Mouse (Mus musculus): ENCODE measurements around the gene Aff3. TPM values are rescaled to one million over a fixed set of nuclear protein-coding genes. Genes with fewer than 3 reads are reported as not detected.

The Aff3 gene
- total RNA-seq, 1 experiment: 1.7 TPM

GRCm38 (mm10) chr1:38446152-38446820, 218.5 kb downstream of the Aff3 start:
- no peak overlapping the region for H3K4me3 ChIP-seq (ENCODE audit: insufficient read depth in 1 of 2, low read depth in 1 of 2, low read length in 2 of 2, poor library complexity in 1 of 2, severe bottlenecking in 1 of 2)
- H3K9me3 ChIP-seq (ENCODE audit: control insufficient read depth, insufficient read depth, low read depth, low read length): no peaks in the 10 kb centered on the region
- H3K4me1 ChIP-seq (ENCODE audit: control insufficient read depth in 2 of 2, insufficient read depth in 2 of 2, low read length in 2 of 2, poor library complexity in 1 of 2): 0 out of 4 replicates have a peak, but pooled peaks cover 0 to 2% of the 10 kb centered on the region in 2 experiments
- in situ Hi-C loops (cut with MboI; ENCODE audit: low sequenced_read_pairs in 2 of 2, unreplicated experiment in 2 of 2): no loop called here
- H3K27ac ChIP-seq (ENCODE audit: insufficient read depth, low read depth, low read length, poor library complexity, severe bottlenecking): no peak overlapping the region
- DNase-seq (ENCODE audit: low read depth, low spot score): no peak
- no peak overlapping the region for H3K9ac ChIP-seq (ENCODE audit: insufficient read depth, low read depth, low read length, poor library complexity, severe bottlenecking)
- TF ChIP-seq MAFK (IDR thresholded peaks at IDR 0.05; ENCODE audit: insufficient read depth, low read depth, low read length) (no peak), CHD2 (IDR thresholded peaks at IDR 0.05; ENCODE audit: low read depth, low read length) (no peak), ZC3H11A (IDR thresholded peaks at IDR 0.05; ENCODE audit: borderline replicate concordance, low read depth, low read length) (no peak), HCFC1 (IDR thresholded peaks at IDR 0.05; ENCODE audit: borderline replicate concordance, insufficient read depth, low read length) (no peak), ZNF384 (IDR thresholded peaks at IDR 0.05; ENCODE audit: low read depth, low read length) (no peak)
- no peaks in the 10 kb centered on the region for H3K36me3 ChIP-seq (ENCODE audit: control insufficient read depth, insufficient read depth, low read length, poor library complexity, severe bottlenecking)

- no peak overlapping the region for H3K27ac ChIP-seq (ENCODE audit: insufficient read depth, low read depth, low read length, poor library complexity, severe bottlenecking)
- no peaks in the 10 kb centered on the region for H3K9me3 ChIP-seq (ENCODE audit: control insufficient read depth, insufficient read depth, low read depth, low read length)
- H3K9ac ChIP-seq (ENCODE audit: insufficient read depth, low read depth, low read length, poor library complexity, severe bottlenecking): no peak overlapping the region
- H3K36me3 ChIP-seq (ENCODE audit: control insufficient read depth, insufficient read depth, low read length, poor library complexity, severe bottlenecking): no peaks in the 10 kb centered on the region
- no peak for TF ChIP-seq ZNF384 (IDR thresholded peaks at IDR 0.05; ENCODE audit: low read depth, low read length)
- TF ChIP-seq MAFK (IDR thresholded peaks at IDR 0.05; ENCODE audit: insufficient read depth, low read depth, low read length): no peak
- no peak for TF ChIP-seq ZC3H11A (IDR thresholded peaks at IDR 0.05; ENCODE audit: borderline replicate concordance, low read depth, low read length)
- no peak for TF ChIP-seq CHD2 (IDR thresholded peaks at IDR 0.05; ENCODE audit: low read depth, low read length)
- no peak for TF ChIP-seq HCFC1 (IDR thresholded peaks at IDR 0.05; ENCODE audit: borderline replicate concordance, insufficient read depth, low read length)
- H3K4me1 ChIP-seq (ENCODE audit: control insufficient read depth in 2 of 2, insufficient read depth in 2 of 2, low read length in 2 of 2, poor library complexity in 1 of 2): 0 out of 4 replicates have a peak, but pooled peaks cover 0 to 2% of the 10 kb centered on the region in 2 experiments
- H3K4me3 ChIP-seq (ENCODE audit: insufficient read depth in 1 of 2, low read depth in 1 of 2, low read length in 2 of 2, poor library complexity in 1 of 2, severe bottlenecking in 1 of 2): no peak overlapping the region
- in situ Hi-C loops (cut with MboI; ENCODE audit: low sequenced_read_pairs in 2 of 2, unreplicated experiment in 2 of 2): no loop called here
- DNase-seq (ENCODE audit: low read depth, low spot score): no peak
These were observed 221.9 kb downstream of the Aff3 start for GRCm38 (mm10) chr1:38442887-38443286.

- Histone ChIP-seq H3K27ac (ENCODE audit: insufficient read depth, low read depth, low read length, poor library complexity, severe bottlenecking) (no peak overlapping the region), H3K4me1 (ENCODE audit: control insufficient read depth in 2 of 2, insufficient read depth in 2 of 2, low read length in 2 of 2, poor library complexity in 1 of 2) (0 out of 4 replicates have a peak, but pooled peaks cover 0 to 2% of the 10 kb centered on the region in 2 experiments)
These were observed 222.3 kb downstream of the Aff3 start for GRCm38 (mm10) chr1:38442479-38442878.

GRCm38 (mm10) chr1:38441800-38442199, 223.0 kb downstream of the Aff3 start:
- Histone ChIP-seq H3K4me3 (ENCODE audit: insufficient read depth in 1 of 2, low read depth in 1 of 2, low read length in 2 of 2, poor library complexity in 1 of 2, severe bottlenecking in 1 of 2) (no peak overlapping the region), H3K27ac (ENCODE audit: insufficient read depth, low read depth, low read length, poor library complexity, severe bottlenecking) (no peak overlapping the region), H3K9ac (ENCODE audit: insufficient read depth, low read depth, low read length, poor library complexity, severe bottlenecking) (no peak overlapping the region), H3K36me3 (ENCODE audit: control insufficient read depth, insufficient read depth, low read length, poor library complexity, severe bottlenecking) (no peaks in the 10 kb centered on the region), H3K4me1 (ENCODE audit: control insufficient read depth in 2 of 2, insufficient read depth in 2 of 2, low read length in 2 of 2, poor library complexity in 1 of 2) (0 out of 4 replicates have a peak, but pooled peaks cover 0 to 2% of the 10 kb centered on the region in 2 experiments), H3K9me3 (ENCODE audit: control insufficient read depth, insufficient read depth, low read depth, low read length) (no peaks in the 10 kb centered on the region)
- no peak for DNase-seq (ENCODE audit: low read depth, low spot score)
- in situ Hi-C loops (cut with MboI; ENCODE audit: low sequenced_read_pairs in 2 of 2, unreplicated experiment in 2 of 2): no loop called here
- TF ChIP-seq HCFC1 (IDR thresholded peaks at IDR 0.05; ENCODE audit: borderline replicate concordance, insufficient read depth, low read length): no peak
- TF ChIP-seq CHD2 (IDR thresholded peaks at IDR 0.05; ENCODE audit: low read depth, low read length): no peak
- no peak for TF ChIP-seq ZC3H11A (IDR thresholded peaks at IDR 0.05; ENCODE audit: borderline replicate concordance, low read depth, low read length)
- TF ChIP-seq MAFK (IDR thresholded peaks at IDR 0.05; ENCODE audit: insufficient read depth, low read depth, low read length): no peak
- no peak for TF ChIP-seq ZNF384 (IDR thresholded peaks at IDR 0.05; ENCODE audit: low read depth, low read length)

More at GRCm38 (mm10) chr1:38442479-38442878, 222.3 kb downstream of the Aff3 start:
- Histone ChIP-seq H3K4me3 (ENCODE audit: insufficient read depth in 1 of 2, low read depth in 1 of 2, low read length in 2 of 2, poor library complexity in 1 of 2, severe bottlenecking in 1 of 2) (no peak overlapping the region), H3K9ac (ENCODE audit: insufficient read depth, low read depth, low read length, poor library complexity, severe bottlenecking) (no peak overlapping the region), H3K36me3 (ENCODE audit: control insufficient read depth, insufficient read depth, low read length, poor library complexity, severe bottlenecking) (no peaks in the 10 kb centered on the region), H3K9me3 (ENCODE audit: control insufficient read depth, insufficient read depth, low read depth, low read length) (no peaks in the 10 kb centered on the region)
- in situ Hi-C loops (cut with MboI; ENCODE audit: low sequenced_read_pairs in 2 of 2, unreplicated experiment in 2 of 2): no loop called here
- TF ChIP-seq ZC3H11A (IDR thresholded peaks at IDR 0.05; ENCODE audit: borderline replicate concordance, low read depth, low read length) (no peak), ZNF384 (IDR thresholded peaks at IDR 0.05; ENCODE audit: low read depth, low read length) (no peak), MAFK (IDR thresholded peaks at IDR 0.05; ENCODE audit: insufficient read depth, low read depth, low read length) (no peak), HCFC1 (IDR thresholded peaks at IDR 0.05; ENCODE audit: borderline replicate concordance, insufficient read depth, low read length) (no peak), CHD2 (IDR thresholded peaks at IDR 0.05; ENCODE audit: low read depth, low read length) (no peak)
- DNase-seq (ENCODE audit: low read depth, low spot score): no peak
